In genomic region chr11:31540816-31541215, GRCm38 (mm10) we compare ENCODE assay signal across 9 mouse cellular contexts.
"Had no signal": no experiment of that assay in that cellular context is flagged by ENCODE, and none has a peak within 500 bp of the region (broad histone marks: within the 10 kb centered on the region; RNA-seq: fewer than 3 reads in every experiment).

No protein-coding gene starts in this region.

- H3K9ac ChIP-seq: liver, embryonic 12.5 days; midbrain, embryonic 12.5 days had no signal

- H3K36me3 ChIP-seq: liver, embryonic 12.5 days; midbrain, embryonic 12.5 days had no signal

- H3K9me3 ChIP-seq: liver, embryonic 12.5 days; midbrain, embryonic 12.5 days had no signal

- H3K27me3 ChIP-seq: liver, embryonic 12.5 days; midbrain, embryonic 12.5 days had no signal

- H3K4me3 ChIP-seq: layer of hippocampus, adult 2 months; liver, embryonic 12.5 days; midbrain, embryonic 12.5 days had no signal

- H3K27ac ChIP-seq: kidney, postnatal 0 days; layer of hippocampus, adult 2 months; liver, embryonic 12.5 days; midbrain, embryonic 12.5 days; stomach, postnatal 0 days had no signal

- ATAC-seq: liver, embryonic 12.5 days; midbrain, embryonic 16.5 days had no signal

- H3K4me1 ChIP-seq: liver, embryonic 12.5 days; midbrain, embryonic 12.5 days had no signal

- DNase-seq: kidney, adult 8-10 months; kidney, postnatal 4 days; thymus, postnatal 14 days had no signal

- H3K4me2 ChIP-seq: liver, embryonic 12.5 days; midbrain, embryonic 12.5 days had no signal
